Mouse (Mus musculus) layer of hippocampus, adult 11-12 months (tissue): Measurements from ENCODE around the gene Gm43518.

Source experiments
- DNase-seq: peaks from one replicate; pipeline ENCODE4 v3.0.0; 2022; ENCODE audit warnings: low spot score

Gm43518 gene

GRCm38 (mm10) chr5:123927118-123927517, at the start of gene Gm43518:
Gm43518 (plus strand) TSS chr5:123927418.
- no peak for DNase-seq

GRCm38 (mm10) chr5:123878056-123878455, 49.2 kb upstream of the Gm43518 start:
- no peak for DNase-seq

GRCm38 (mm10) chr5:123879928-123880327, 47.3 kb upstream of the Gm43518 start, which contains the start of gene Hcar1:
Hcar1 (minus strand) TSS chr5:123880020.
- no peak for DNase-seq

- DNase-seq: no peak
Observed at GRCm38 (mm10) chr5:123880778-123881177, 46.4 kb upstream of the Gm43518 start.

GRCm38 (mm10) chr5:123883891-123884290, 43.3 kb upstream of the Gm43518 start:
- no peak for DNase-seq

GRCm38 (mm10) chr5:123884332-123884731, 42.9 kb upstream of the Gm43518 start:
- DNase-seq: no peak

- no peak for DNase-seq
Observed at GRCm38 (mm10) chr5:123886365-123886764, 40.9 kb upstream of the Gm43518 start.

- no peak for DNase-seq
Observed at GRCm38 (mm10) chr5:123890312-123890711, 36.9 kb upstream of the Gm43518 start.

- DNase-seq: no peak
Observed at GRCm38 (mm10) chr5:123890987-123891386, 36.2 kb upstream of the Gm43518 start.

GRCm38 (mm10) chr5:123891669-123892068, 35.5 kb upstream of the Gm43518 start:
- DNase-seq: peak; percentile 55

- no peak for DNase-seq
Observed at GRCm38 (mm10) chr5:123893520-123893919, 33.7 kb upstream of the Gm43518 start.

- DNase-seq: no peak
Observed at GRCm38 (mm10) chr5:123896395-123896794, 30.8 kb upstream of the Gm43518 start.

- peak; percentile 57 for DNase-seq
Observed at GRCm38 (mm10) chr5:123897352-123897751, 29.9 kb upstream of the Gm43518 start.

GRCm38 (mm10) chr5:123904059-123904672, 23.1 kb upstream of the Gm43518 start:
- DNase-seq: no peak

GRCm38 (mm10) chr5:123906146-123906975, 20.9 kb upstream of the Gm43518 start:
- DNase-seq: no peak

GRCm38 (mm10) chr5:123906976-123907630, 20.1 kb upstream of the Gm43518 start, which contains the start of gene Denr:
Denr (plus strand) TSS chr5:123907175.
- peak; percentile 98 for DNase-seq

GRCm38 (mm10) chr5:123907631-123907977, 19.6 kb upstream of the Gm43518 start:
- DNase-seq: no peak

- no peak for DNase-seq
Observed at GRCm38 (mm10) chr5:123914852-123915251, 12.4 kb upstream of the Gm43518 start.

- DNase-seq: no peak
Observed at GRCm38 (mm10) chr5:123922112-123922511, 5.1 kb upstream of the Gm43518 start.

- peak; percentile 93 for DNase-seq
Observed at GRCm38 (mm10) chr5:123930508-123930989, 3.3 kb downstream of the Gm43518 start, which contains the start of gene Ccdc62. Ccdc62 (plus strand) TSS chr5:123930679.

GRCm38 (mm10) chr5:123931131-123931530, 3.9 kb downstream of the Gm43518 start:
- no peak for DNase-seq

GRCm38 (mm10) chr5:123932927-123933326, 5.7 kb downstream of the Gm43518 start:
- no peak for DNase-seq

GRCm38 (mm10) chr5:123933556-123933955, 6.3 kb downstream of the Gm43518 start:
- DNase-seq: no peak
